Mouse (Mus musculus) frontal cortex, postnatal 36 days (tissue): ENCODE measurements around the gene Bglap.

Experiments
- DNase-seq, 2 experiments: peaks; one replicate each; pipeline ENCODE4 v3.0.0; 2022; ENCODE audit warnings: low spot score in 2 of 2

Bglap gene

GRCm38 (mm10) chr3:88352907-88353306 is 31.4 kb downstream of the Bglap start:
- no peak for DNase-seq

GRCm38 (mm10) chr3:88350732-88351131 is 33.5 kb downstream of the Bglap start:
- no peak for DNase-seq

GRCm38 (mm10) chr3:88339006-88339405 is 45.3 kb downstream of the Bglap start:
- DNase-seq = no peak

- DNase-seq = no peak
Observed at GRCm38 (mm10) chr3:88338316-88338715, 45.9 kb downstream of the Bglap start.

GRCm38 (mm10) chr3:88337367-88338020 is 46.8 kb downstream of the Bglap start:
- peak; percentile 41 to 55 for DNase-seq

- peak; percentile 97 to 98 for DNase-seq
Observed at GRCm38 (mm10) chr3:88336058-88337013, 47.9 kb downstream of the Bglap start, which contains the start of the genes Tmem79 and Smg5. Tmem79 (minus strand) TSS chr3:88336148. Smg5 (plus strand) TSS chr3:88336260.

GRCm38 (mm10) chr3:88335436-88336053 is 48.7 kb downstream of the Bglap start:
- DNase-seq = no peak

GRCm38 (mm10) chr3:88334902-88335435 is 49.3 kb downstream of the Bglap start:
- no peak for DNase-seq

GRCm38 (mm10) chr3:88334029-88334658 is 50.1 kb downstream of the Bglap start:
- no peak for DNase-seq
